Mouse (Mus musculus) heart, embryonic 10.5 days (tissue): ENCODE results near the gene Exoc4. TPM values are rescaled to one million over a fixed set of nuclear protein-coding genes. Genes with fewer than 3 reads are reported as not detected.

ENCODE experiments used
- DNase-seq: peaks from one replicate; pipeline ENCODE4 v3.0.0-alpha.2; 2017; ENCODE audit warnings: low spot score
- H3K27ac ChIP-seq: fragments of 300-500 bp; sonication (generic); 2 replicates; pipeline ENCODE4 v1.5.1; 2016; ENCODE audit warnings: mild to moderate bottlenecking
- H3K27me3 ChIP-seq: fragments of 300-500 bp; sonication (generic); 2 replicates; pipeline ENCODE4 v1.6.1; 2016; ENCODE audit warnings: mild to moderate bottlenecking; ENCODE audit not compliant: poor library complexity, insufficient read depth, severe bottlenecking
- H3K36me3 ChIP-seq: fragments of 300-500 bp; sonication (generic); 2 replicates; pipeline ENCODE4 v1.6.1; 2016; ENCODE audit warnings: mild to moderate bottlenecking, moderate library complexity
- H3K4me1 ChIP-seq: fragments of 300-500 bp; sonication (generic); 2 replicates; pipeline ENCODE4 v1.6.1; 2016; ENCODE audit warnings: mild to moderate bottlenecking
- H3K4me3 ChIP-seq: fragments of 300-500 bp; sonication (generic); 2 replicates; pipeline ENCODE4 v1.5.1; 2016; ENCODE audit warnings: mild to moderate bottlenecking, moderate library complexity
- H3K9me3 ChIP-seq: fragments of 300-500 bp; sonication (generic); 2 replicates; pipeline ENCODE4 v1.6.1; 2016; ENCODE audit warnings: mild to moderate bottlenecking, moderate library complexity
- WGBS: fragments of 180-500 bp; shearing (Covaris S2); methylation state at CpG from one replicate; pipeline ENCODE4 v1.1.7; 2016; 5-methylcytosine and 5-hydroxymethylcytosine counted together
- polyA plus RNA-seq: library from polyadenylated mRNA; unstranded; fragments of >200 nt; fragmentation: Nextera tagmentation; extraction: Ambion mirVana; gene quantifications from 2 replicates; pipeline ENCODE4 v1.2.1, GENCODE M21; 2016

Exoc4 gene
- polyA plus RNA-seq, 1 experiment from 2014 or later, result 36.7 TPM

DNA sequence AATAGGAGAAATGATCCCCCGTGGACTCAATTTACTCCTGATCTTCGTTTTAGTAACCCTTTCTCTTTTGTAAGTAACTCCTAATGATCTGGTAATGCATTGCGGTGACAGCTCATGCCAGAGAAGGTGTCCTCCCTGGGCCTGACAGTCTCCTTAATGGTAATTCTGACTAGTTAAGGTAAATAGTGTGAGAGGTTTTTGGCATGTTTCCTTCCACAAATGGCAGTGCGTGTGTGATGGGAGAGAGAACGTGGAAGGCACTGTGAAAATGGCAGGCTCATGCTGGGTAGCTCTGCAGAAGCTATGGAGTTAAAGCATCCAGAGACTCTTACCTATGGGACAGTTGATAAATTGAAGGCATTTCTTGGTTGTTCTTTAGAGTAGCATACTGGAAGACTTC is 15.1 kb downstream of the Exoc4 start:
- H3K27me3 ChIP-seq, result no peaks in the 10 kb centered on the region
- H3K4me1 ChIP-seq, result peaks cover 33% of the 10 kb centered on the region
- DNase-seq, result no peak
- H3K9me3 ChIP-seq, result no peaks in the 10 kb centered on the region
- 76% methylated on average over 5 of the region's 5 CpGs for WGBS
- H3K4me3 ChIP-seq, result no peak overlapping the region
- no peak overlapping the region for H3K27ac ChIP-seq
- H3K36me3 ChIP-seq, result peaks cover 13% of the 10 kb centered on the region

DNA sequence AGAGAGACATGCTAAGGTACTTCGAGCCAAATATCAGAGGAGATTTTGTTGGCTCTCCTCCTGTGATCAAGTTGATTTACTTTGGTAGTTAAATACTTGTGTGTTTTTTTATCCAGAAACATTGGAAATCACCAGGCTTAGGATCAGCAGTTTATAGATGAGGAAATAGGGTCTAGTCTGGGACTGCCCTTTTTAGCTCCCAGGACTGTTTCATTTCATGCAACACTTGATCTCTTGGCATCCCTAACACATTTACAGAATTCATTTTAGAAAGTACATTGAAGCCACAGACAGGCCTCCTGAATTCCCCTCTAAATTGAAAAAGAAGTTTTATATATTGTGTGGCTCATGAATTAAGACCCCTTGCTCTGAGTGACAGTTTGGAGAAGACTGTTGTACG is 15.5 kb downstream of the Exoc4 start:
- Histone ChIP-seq H3K9me3 (no peaks in the 10 kb centered on the region), H3K27ac (no peak overlapping the region), H3K27me3 (no peaks in the 10 kb centered on the region), H3K4me1 (peaks cover 33% of the 10 kb centered on the region), H3K36me3 (peaks cover 15% of the 10 kb centered on the region), H3K4me3 (no peak overlapping the region)
- DNase-seq, result no peak
- 79% methylated on average over 2 of the region's 2 CpGs for WGBS

DNA sequence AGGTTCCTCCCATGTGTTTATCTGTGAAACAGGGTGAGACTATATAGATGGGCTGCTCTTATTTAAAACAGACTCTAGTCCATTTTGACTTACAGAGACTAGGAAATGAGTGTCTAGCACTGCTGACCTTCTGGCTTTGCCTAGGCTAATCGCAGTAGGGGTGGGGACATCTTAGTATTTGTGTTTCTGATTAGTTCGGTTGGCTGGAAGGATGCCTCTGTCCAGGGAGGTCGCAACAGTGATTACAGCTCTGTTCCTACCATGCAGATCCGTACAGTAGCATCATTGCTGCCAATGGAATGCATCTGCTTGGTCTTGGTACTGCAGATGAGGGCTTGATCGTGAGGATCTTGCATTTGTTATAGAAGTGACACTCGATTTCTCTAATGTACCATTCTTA is 18.7 kb downstream of the Exoc4 start:
- H3K27me3 ChIP-seq, result no peaks in the 10 kb centered on the region
- no peaks in the 10 kb centered on the region for H3K9me3 ChIP-seq
- no peak for DNase-seq
- no peak overlapping the region for H3K27ac ChIP-seq
- H3K36me3 ChIP-seq, result peaks cover 20% of the 10 kb centered on the region
- WGBS, result 79% methylated on average over 6 of the region's 6 CpGs
- peaks cover 24% of the 10 kb centered on the region for H3K4me1 ChIP-seq
- no peak overlapping the region for H3K4me3 ChIP-seq

DNA sequence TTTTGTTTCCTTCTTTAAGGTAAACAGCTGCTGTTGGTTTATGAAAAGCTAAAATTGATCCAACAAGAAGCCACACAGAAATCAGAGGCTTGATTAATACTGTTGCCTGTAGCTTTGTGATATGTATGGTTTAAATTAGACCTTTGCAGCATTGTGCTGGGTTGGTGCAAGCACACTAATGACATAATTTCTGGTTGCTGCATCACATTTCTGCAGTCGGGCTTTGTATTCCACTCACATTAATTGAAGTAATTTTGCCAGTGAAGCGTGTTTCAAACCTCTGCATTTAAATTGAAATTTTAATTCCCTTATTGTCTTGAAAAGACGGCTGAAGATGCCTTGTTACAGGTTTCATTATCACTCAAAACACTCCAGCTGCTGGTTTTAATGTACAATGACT is 34.6 kb downstream of the Exoc4 start:
- whole genome bisulfite sequencing, result 89% methylated on average over 3 of the region's 3 CpGs
- no peak overlapping the region for H3K4me3 ChIP-seq
- H3K9me3 ChIP-seq, result no peaks in the 10 kb centered on the region
- no peaks in the 10 kb centered on the region for H3K27me3 ChIP-seq
- DNase-seq, result no peak
- H3K4me1 ChIP-seq, result no peaks in the 10 kb centered on the region
- no peak overlapping the region for H3K27ac ChIP-seq
- H3K36me3 ChIP-seq, result 0 out of 2 replicates have a peak, but pooled peaks cover 4% of the 10 kb centered on the region

DNA sequence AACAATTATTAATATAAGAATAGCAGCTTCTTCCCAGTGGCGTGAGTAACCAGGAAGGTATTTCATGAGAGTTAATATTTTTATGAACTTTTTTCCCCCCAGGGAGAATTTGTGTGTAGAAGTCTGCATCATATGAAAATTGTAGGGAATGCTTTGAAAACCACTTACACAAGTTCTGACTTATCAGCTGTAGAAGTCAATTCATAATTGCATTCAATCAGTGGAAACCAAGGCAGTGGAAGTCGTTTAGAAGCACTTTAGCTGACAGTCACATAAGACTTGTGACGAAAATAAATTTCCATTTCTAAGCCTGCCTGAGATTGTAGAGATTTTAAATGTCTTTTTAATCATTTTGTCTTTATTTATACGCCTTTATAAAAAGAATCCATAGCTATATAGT is 35.1 kb downstream of the Exoc4 start:
- Histone ChIP-seq H3K27ac (no peak overlapping the region), H3K27me3 (no peaks in the 10 kb centered on the region), H3K36me3 (0 out of 2 replicates have a peak, but pooled peaks cover 4% of the 10 kb centered on the region), H3K4me1 (no peaks in the 10 kb centered on the region), H3K4me3 (no peak overlapping the region), H3K9me3 (no peaks in the 10 kb centered on the region)
- WGBS, result 86% methylated on average over 4 of the region's 4 CpGs
- DNase-seq, result no peak

DNA sequence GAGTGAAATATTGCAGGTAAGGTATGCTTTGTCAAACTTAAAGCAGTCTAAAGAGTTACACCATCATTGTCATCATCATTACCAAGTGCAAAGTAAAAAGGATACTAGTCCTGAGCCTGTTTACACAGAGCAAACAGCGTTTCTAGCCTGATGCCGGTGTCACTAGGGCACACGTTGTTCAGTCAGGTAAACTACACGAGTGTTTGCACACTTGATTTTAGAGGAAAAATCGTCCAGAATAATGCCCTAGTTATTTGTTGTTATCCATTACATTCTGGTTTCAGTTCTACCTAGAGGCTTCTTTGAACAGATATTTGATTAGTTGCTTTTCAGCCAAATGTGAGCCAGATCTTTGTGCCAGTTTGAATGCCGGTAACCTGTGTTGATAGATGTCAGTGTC is 37.5 kb downstream of the Exoc4 start:
- WGBS, result 81% methylated on average over 6 of the region's 6 CpGs

DNA sequence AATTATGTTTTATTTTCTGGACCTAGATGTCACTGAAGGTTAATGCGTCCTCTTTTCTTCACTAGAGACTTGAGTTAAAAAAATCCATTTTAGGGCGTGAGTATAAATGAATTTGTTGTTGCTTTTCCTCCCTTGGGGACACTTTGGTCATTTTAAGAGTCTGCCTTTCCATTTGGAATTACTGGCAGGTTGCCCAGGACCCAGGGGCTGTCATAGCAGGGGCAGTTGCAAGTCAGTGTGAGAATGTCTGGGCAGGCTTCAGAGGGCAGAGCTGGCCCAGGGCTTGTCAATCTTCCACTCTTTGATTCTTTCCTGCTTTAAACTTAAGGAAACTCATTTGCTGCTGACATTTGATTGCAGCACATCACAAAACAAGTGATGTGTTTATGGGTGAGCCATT is 45.7 kb downstream of the Exoc4 start:
- H3K36me3 ChIP-seq, result 0 out of 2 replicates have a peak, but pooled peaks cover 6% of the 10 kb centered on the region
- H3K9me3 ChIP-seq, result no peaks in the 10 kb centered on the region
- no peak for DNase-seq
- H3K4me3 ChIP-seq, result no peak overlapping the region
- H3K27me3 ChIP-seq, result no peaks in the 10 kb centered on the region
- WGBS, result 87% methylated on average over 2 of the region's 2 CpGs
- H3K4me1 ChIP-seq, result no peaks in the 10 kb centered on the region
- H3K27ac ChIP-seq, result no peak overlapping the region

More for the DNA sequence above, 37.5 kb downstream of the Exoc4 start:
- Histone ChIP-seq H3K4me3 (no peak overlapping the region), H3K27ac (no peak overlapping the region), H3K36me3 (no peaks in the 10 kb centered on the region), H3K9me3 (no peaks in the 10 kb centered on the region), H3K27me3 (no peaks in the 10 kb centered on the region), H3K4me1 (no peaks in the 10 kb centered on the region)
- DNase-seq, result no peak

DNA sequence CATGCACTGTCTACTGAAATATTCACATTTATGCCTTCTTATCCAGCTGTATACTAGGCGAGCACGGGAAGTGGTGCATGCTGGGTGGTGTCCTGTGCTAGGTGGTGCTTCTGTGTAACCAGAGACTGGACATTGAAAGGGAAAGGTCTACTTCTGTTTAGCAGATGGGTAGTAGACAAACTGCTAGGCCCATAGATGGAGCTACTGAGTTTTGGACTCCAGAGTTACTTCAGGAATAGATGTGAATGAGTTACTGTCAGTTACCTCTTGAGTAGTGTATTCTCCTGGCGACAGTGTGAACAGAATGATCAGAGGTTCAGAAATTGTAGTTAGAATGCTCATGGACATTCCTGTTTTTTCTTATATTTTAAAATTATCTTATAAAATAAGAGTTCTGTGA is 48.7 kb downstream of the Exoc4 start:
- H3K27ac ChIP-seq, result no peak overlapping the region
- 73% methylated on average over 3 of the region's 3 CpGs for WGBS
- H3K27me3 ChIP-seq, result no peaks in the 10 kb centered on the region
- H3K9me3 ChIP-seq, result no peaks in the 10 kb centered on the region
- no peak overlapping the region for H3K4me3 ChIP-seq
- 0 out of 2 replicates have a peak, but pooled peaks cover 6% of the 10 kb centered on the region for H3K36me3 ChIP-seq
- H3K4me1 ChIP-seq, result no peaks in the 10 kb centered on the region
- DNase-seq, result no peak

DNA sequence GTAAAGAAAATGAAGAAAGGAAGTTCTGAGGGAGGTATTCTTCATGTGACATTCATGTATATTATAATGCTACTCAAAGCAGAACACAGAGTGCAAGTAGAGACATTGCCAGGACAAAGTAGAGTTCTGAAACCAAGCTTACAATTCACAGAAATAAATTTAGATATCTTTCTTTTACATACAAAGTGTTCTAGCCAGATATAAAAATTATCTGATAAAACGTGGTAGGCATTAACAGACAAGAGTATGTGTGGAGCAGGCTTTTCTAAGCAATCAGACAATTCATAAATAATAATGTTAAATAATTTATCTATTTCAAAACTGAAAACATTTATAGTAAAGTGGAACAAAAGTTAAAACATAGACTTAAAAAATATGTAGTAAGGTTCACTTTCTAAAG is 49.9 kb downstream of the Exoc4 start:
- Histone ChIP-seq H3K36me3 (0 out of 2 replicates have a peak, but pooled peaks cover 6% of the 10 kb centered on the region), H3K4me1 (no peaks in the 10 kb centered on the region), H3K27ac (no peak overlapping the region), H3K27me3 (no peaks in the 10 kb centered on the region), H3K4me3 (no peak overlapping the region), H3K9me3 (no peaks in the 10 kb centered on the region)
- DNase-seq, result no peak
- 79% methylated on average over 1 of the region's 1 CpGs for WGBS

DNA sequence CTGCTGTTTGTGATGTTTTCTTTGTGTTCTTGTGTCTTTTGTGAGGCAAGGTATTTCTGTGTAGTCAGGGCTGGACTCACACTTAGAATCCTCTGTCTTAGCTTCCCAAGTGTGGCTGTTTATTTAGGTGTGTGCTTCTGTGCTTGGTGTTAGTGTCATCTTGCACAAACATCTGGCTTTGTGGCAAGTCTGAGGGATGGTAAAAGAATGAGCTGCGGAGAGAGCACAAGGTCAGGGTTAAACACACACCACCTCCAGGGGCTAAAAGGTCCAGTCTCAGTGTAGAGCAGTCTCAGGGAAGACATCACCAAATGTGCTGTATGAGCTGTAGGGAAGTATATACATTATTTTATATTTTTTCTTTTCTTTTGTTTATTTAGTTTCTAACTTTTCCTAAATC is 57.1 kb downstream of the Exoc4 start:
- Histone ChIP-seq H3K9me3 (no peaks in the 10 kb centered on the region), H3K36me3 (peaks cover 4% of the 10 kb centered on the region; the same call in 1 of the 2 replicates), H3K4me3 (no peak overlapping the region), H3K4me1 (no peaks in the 10 kb centered on the region), H3K27me3 (no peaks in the 10 kb centered on the region), H3K27ac (no peak overlapping the region)
- DNase-seq, result no peak
- 79% methylated on average over 1 of the region's 1 CpGs for WGBS

DNA sequence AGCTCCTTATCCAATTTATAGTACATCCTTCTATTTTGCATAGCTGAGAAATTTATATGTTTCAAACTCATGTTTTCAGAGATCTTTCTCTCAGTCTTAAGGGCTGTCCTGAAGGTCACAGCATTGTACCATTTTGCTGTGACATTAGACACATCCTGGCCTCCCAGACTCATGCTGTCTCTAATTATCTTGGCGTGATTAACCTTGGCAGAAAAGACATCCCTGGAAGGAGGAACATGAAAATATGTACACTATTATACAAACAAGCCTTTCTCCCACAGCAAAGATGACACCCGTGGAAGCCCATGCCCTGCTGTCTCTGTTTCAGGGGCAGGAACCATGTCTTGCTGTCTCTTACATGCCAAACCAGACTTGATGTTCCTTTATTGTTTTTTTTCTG is 59.8 kb downstream of the Exoc4 start:
- Histone ChIP-seq H3K4me3 (no peak overlapping the region), H3K9me3 (no peaks in the 10 kb centered on the region), H3K36me3 (peaks cover 4% of the 10 kb centered on the region; the same call in 1 of the 2 replicates), H3K4me1 (no peaks in the 10 kb centered on the region), H3K27me3 (no peaks in the 10 kb centered on the region), H3K27ac (no peak overlapping the region)
- DNase-seq, result no peak
- WGBS, result 87% methylated on average over 2 of the region's 2 CpGs

DNA sequence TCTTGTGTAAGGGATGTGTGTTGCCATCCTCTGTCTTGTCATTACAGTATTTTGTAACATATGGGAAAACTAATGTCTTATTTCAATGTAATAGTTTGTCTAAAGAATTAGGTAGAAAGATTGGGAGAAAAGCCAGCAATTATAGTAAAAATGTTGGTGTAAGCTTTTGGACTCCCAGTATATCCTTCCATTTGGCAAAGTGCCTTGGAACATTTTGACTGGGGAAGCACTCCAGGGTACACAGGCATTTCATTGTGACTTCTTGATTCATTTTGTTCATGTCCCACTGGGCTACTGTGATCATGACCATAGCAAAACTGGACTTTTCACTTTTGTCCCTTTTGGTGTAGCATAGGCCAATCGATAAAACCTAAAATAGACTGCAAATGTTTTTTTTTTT is 61.6 kb downstream of the Exoc4 start:
- H3K4me3 ChIP-seq, result no peak overlapping the region
- no peak overlapping the region for H3K27ac ChIP-seq
- no peaks in the 10 kb centered on the region for H3K4me1 ChIP-seq
- no peaks in the 10 kb centered on the region for H3K9me3 ChIP-seq
- WGBS, result 90% methylated on average over 1 of the region's 1 CpGs
- DNase-seq, result no peak
- peaks cover 7% of the 10 kb centered on the region; the same call in 1 of the 2 replicates for H3K36me3 ChIP-seq
- H3K27me3 ChIP-seq, result no peaks in the 10 kb centered on the region

DNA sequence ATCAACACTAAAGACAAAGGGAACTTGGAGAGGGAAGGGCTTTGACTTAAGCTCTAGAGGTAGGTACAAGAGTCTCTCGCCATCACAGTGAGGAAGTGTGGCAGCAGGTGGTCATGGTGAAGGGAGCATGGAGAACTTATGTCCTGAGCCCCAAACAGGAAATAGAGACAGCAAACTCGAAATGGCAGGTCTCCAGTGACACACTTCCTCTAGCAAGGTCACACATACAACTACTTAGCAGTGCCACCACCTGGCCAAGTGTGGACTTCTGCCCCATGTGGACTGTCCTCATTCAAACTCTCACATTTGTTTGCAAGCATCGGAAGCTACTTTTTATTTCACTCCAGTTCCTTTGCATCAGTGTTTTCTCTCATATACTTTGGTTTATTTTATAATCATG is 74.0 kb downstream of the Exoc4 start:
- 69% methylated on average over 3 of the region's 3 CpGs for WGBS
- H3K4me1 ChIP-seq, result peaks cover 12% of the 10 kb centered on the region
- no peak for DNase-seq
- no peaks in the 10 kb centered on the region for H3K27me3 ChIP-seq
- 0 out of 2 replicates have a peak, but pooled peaks cover 8% of the 10 kb centered on the region for H3K36me3 ChIP-seq
- H3K27ac ChIP-seq, result no peak overlapping the region
- no peak overlapping the region for H3K4me3 ChIP-seq
- no peaks in the 10 kb centered on the region for H3K9me3 ChIP-seq

DNA sequence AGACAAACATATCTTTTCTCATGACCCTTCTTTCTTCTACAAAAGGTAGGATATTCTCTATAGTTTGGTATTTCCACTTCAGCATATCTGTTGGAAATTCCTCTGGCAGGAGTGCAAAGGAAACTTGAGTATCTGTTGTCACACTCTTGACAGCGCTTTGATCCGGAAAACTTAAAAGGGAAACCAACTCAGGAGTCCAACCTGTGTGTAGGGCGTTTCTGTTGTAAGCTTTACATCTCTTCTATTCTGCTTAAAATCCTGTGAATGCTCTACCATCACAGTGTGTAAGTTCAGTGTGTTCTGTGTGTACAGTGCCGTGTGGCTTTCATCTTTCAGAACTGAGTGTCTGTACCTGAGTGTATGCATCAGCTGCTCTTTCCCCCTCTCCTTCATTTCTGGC is 74.5 kb downstream of the Exoc4 start:
- H3K4me1 ChIP-seq, result peaks cover 12% of the 10 kb centered on the region
- H3K4me3 ChIP-seq, result no peak overlapping the region
- 51% methylated on average over 4 of the region's 4 CpGs for WGBS
- no peak for DNase-seq
- H3K36me3 ChIP-seq, result 0 out of 2 replicates have a peak, but pooled peaks cover 8% of the 10 kb centered on the region
- no peak overlapping the region for H3K27ac ChIP-seq
- no peaks in the 10 kb centered on the region for H3K9me3 ChIP-seq
- no peaks in the 10 kb centered on the region for H3K27me3 ChIP-seq
